Comparison of ENCODE assay signal across 7 mouse cellular contexts in the genomic region with DNA sequence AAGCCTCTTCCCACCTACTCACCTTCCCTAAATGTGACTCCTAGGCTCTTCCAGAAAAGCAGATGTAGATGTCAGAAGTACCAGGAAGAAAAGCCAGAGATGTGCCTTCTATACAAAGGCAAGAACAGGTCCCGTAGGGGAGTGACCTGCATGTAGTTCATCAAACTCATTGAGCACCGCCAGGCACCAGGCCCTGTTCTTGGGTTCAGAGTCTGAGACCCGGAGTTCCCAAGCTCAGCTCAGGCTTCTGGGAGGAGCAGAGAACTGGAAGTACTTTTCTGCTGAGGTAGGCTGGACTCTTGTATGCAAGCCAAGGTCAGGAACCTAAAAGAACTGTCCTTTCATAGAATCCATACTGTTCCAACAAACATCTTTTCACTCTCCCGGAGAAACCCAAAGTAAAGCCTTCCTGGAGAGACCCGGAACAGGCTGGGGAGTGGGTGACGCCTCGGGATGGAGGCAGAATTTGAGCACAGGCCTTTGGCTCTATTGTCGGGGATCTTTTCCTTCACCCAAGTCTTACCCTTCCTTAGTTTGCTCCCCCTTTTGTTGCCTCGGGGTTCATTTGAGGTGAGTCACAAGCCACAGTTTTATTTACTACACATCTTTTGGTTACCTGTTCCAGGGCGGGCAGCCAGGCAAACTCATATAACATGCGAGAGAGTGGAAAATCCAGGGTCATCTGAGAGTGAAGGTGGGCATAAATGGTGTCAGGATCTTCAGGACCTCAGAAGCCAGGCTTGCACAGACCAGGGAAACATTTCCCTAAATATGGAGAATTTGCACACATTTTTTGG. TPM values are rescaled to one million over a fixed set of nuclear protein-coding genes. Genes with fewer than 3 reads are reported as not detected.
DNase-seq lines count a peak whose midpoint lies in the region; ATAC-seq and TF ChIP-seq lines count a peak whose summit lies in the region.

No protein-coding gene starts in this region.

- DNase-seq in lung, embryonic 14.5 days: no peak
- DNase-seq in lung, postnatal 4 days: no peak
- DNase-seq in embryo, embryonic 9.5 days (ENCODE audit: extremely low spot score): peak; percentile 24
- peak; percentile 23 for DNase-seq in hindbrain, embryonic 11.5 days (ENCODE audit: low spot score)
- no peak for DNase-seq in thymus, postnatal 10 days (ENCODE audit: low spot score in 2 of 2)

- H3K4me1 ChIP-seq in lung, embryonic 14.5 days (ENCODE audit: insufficient read depth): peaks cover 4% of the 10 kb centered on the region; the same call in 1 of the 2 replicates
- no peaks in the 10 kb centered on the region; the same call in 1 of the 2 replicates for H3K4me1 ChIP-seq in hindbrain, embryonic 11.5 days (replicated peaks; ENCODE audit: control insufficient read depth, insufficient read depth, low read length)
- peaks cover 26% of the 10 kb centered on the region for H3K4me1 ChIP-seq in limb, embryonic 13.5 days
- peaks cover 18% of the 10 kb centered on the region for H3K4me1 ChIP-seq in stomach, embryonic 16.5 days (ENCODE audit: control insufficient read depth, insufficient read depth, low read length)

- peak overlapping the region; percentile 74 for H3K4me3 ChIP-seq in lung, embryonic 14.5 days (ENCODE audit: low read depth, low read length)
- no peak overlapping the region for H3K4me3 ChIP-seq in hindbrain, embryonic 11.5 days (ENCODE audit: low read depth, low read length)
- peak overlapping the region; percentile 81 for H3K4me3 ChIP-seq in limb, embryonic 13.5 days
- H3K4me3 ChIP-seq in stomach, embryonic 16.5 days (replicated peaks; ENCODE audit: low read length): peak overlapping the region; percentile 85; the same call in 1 of the 2 replicates

- no peak for TF ChIP-seq CTCF in lung, embryonic 14.5 days (IDR thresholded peaks at IDR 0.05; ENCODE audit: low read depth)

- H3K27me3 ChIP-seq in lung, embryonic 14.5 days (ENCODE audit: insufficient read depth, low read length): 0 out of 2 replicates have a peak, but pooled peaks cover 4% of the 10 kb centered on the region
- H3K27me3 ChIP-seq in hindbrain, embryonic 11.5 days (ENCODE audit: control insufficient read depth, insufficient read depth, low read length): no peaks in the 10 kb centered on the region
- no peaks in the 10 kb centered on the region for H3K27me3 ChIP-seq in limb, embryonic 13.5 days
- no peaks in the 10 kb centered on the region for H3K27me3 ChIP-seq in stomach, embryonic 16.5 days (ENCODE audit: control insufficient read depth, insufficient read depth, low read length)

- no peak for ATAC-seq in lung, embryonic 14.5 days (ENCODE audit: insufficient read depth)
- no peak for ATAC-seq in hindbrain, embryonic 11.5 days (ENCODE audit: low FRiP score)
- no peak for ATAC-seq in limb, embryonic 13.5 days (ENCODE audit: low FRiP score, low read depth)
- no peak for ATAC-seq in stomach, embryonic 16.5 days (ENCODE audit: insufficient read depth, low FRiP score)

- 69% methylated on average over 11 of the region's 11 CpGs for WGBS in lung, embryonic 14.5 days
- WGBS in hindbrain, embryonic 11.5 days: 79% methylated on average over 11 of the region's 11 CpGs
- 76% methylated on average over 11 of the region's 11 CpGs for WGBS in limb, embryonic 13.5 days
- WGBS in stomach, embryonic 16.5 days: 67% methylated on average over 11 of the region's 11 CpGs

- peak overlapping the region; percentile 65 for H3K4me2 ChIP-seq in lung, embryonic 14.5 days
- no peak overlapping the region; the same call in 1 of the 2 replicates for H3K4me2 ChIP-seq in hindbrain, embryonic 11.5 days (replicated peaks; ENCODE audit: low read depth, low read length)
- H3K4me2 ChIP-seq in limb, embryonic 13.5 days (replicated peaks): peak overlapping the region; percentile 83
- peak overlapping the region; percentile 95 for H3K4me2 ChIP-seq in stomach, embryonic 16.5 days (ENCODE audit: low read depth, low read length)

- no peaks in the 10 kb centered on the region for H3K36me3 ChIP-seq in lung, embryonic 14.5 days (ENCODE audit: insufficient read depth)
- H3K36me3 ChIP-seq in hindbrain, embryonic 11.5 days (ENCODE audit: control insufficient read depth, insufficient read depth, low read length): no peaks in the 10 kb centered on the region
- H3K36me3 ChIP-seq in limb, embryonic 13.5 days: peaks cover 4% of the 10 kb centered on the region; the same call in 1 of the 2 replicates
- H3K36me3 ChIP-seq in stomach, embryonic 16.5 days (ENCODE audit: control insufficient read depth, insufficient read depth, low read length): no peaks in the 10 kb centered on the region

- no peak overlapping the region for H3K27ac ChIP-seq in lung, embryonic 14.5 days (ENCODE audit: low read depth)
- no peak overlapping the region for H3K27ac ChIP-seq in hindbrain, embryonic 11.5 days (ENCODE audit: low read depth, low read length)
- no peak overlapping the region for H3K27ac ChIP-seq in limb, embryonic 13.5 days
- peak overlapping the region; percentile 79 for H3K27ac ChIP-seq in stomach, embryonic 16.5 days (ENCODE audit: low read length)

- no peak overlapping the region for H3K9ac ChIP-seq in lung, embryonic 14.5 days
- peak overlapping the region; percentile 92 for H3K9ac ChIP-seq in hindbrain, embryonic 11.5 days (ENCODE audit: low read depth, low read length)
- no peak overlapping the region for H3K9ac ChIP-seq in limb, embryonic 13.5 days
- H3K9ac ChIP-seq in stomach, embryonic 16.5 days (ENCODE audit: low read length): peak overlapping the region; percentile 81

- H3K9me3 ChIP-seq in lung, embryonic 14.5 days (ENCODE audit: low read depth, low read length): no peaks in the 10 kb centered on the region
- no peaks in the 10 kb centered on the region for H3K9me3 ChIP-seq in hindbrain, embryonic 11.5 days (ENCODE audit: control insufficient read depth, low read length)
- H3K9me3 ChIP-seq in limb, embryonic 13.5 days: no peaks in the 10 kb centered on the region
- no peaks in the 10 kb centered on the region for H3K9me3 ChIP-seq in stomach, embryonic 16.5 days (replicated peaks; ENCODE audit: control insufficient read depth, low read length)

RNA-seq across cellular contexts. Expression of gene D5Ertd579e, which starts 0.9 kb away (rescaled TPM):
- polyA plus RNA-seq in lung, embryonic 14.5 days (2014; fragmentation: Nextera tagmentation; extraction: Ambion mirVana): 23.7 and 25.5 TPM in 2 replicates
- 34.4 and 35.4 TPM in 2 replicates for polyA plus RNA-seq in hindbrain, embryonic 11.5 days (2014; fragmentation: Nextera tagmentation; extraction: Ambion mirVana)
- polyA plus RNA-seq in limb, embryonic 13.5 days (2015; fragmentation: Nextera tagmentation; extraction: Ambion mirVana): 20.6 and 21.4 TPM in 2 replicates
- polyA plus RNA-seq in stomach, embryonic 16.5 days (2015; fragmentation: Nextera tagmentation; extraction: Ambion mirVana): 20.4 and 20.5 TPM in 2 replicates

RNA-seq across cellular contexts. Expression of gene Bloc1s4, which starts 51.7 kb away (rescaled TPM):
- polyA plus RNA-seq in lung, embryonic 14.5 days (2014; fragmentation: Nextera tagmentation; extraction: Ambion mirVana): 23.2 and 23.9 TPM in 2 replicates
- polyA plus RNA-seq in hindbrain, embryonic 11.5 days (2014; fragmentation: Nextera tagmentation; extraction: Ambion mirVana): 21.0 and 24.4 TPM in 2 replicates
- polyA plus RNA-seq in limb, embryonic 13.5 days (2015; fragmentation: Nextera tagmentation; extraction: Ambion mirVana): 28.2 and 29.5 TPM in 2 replicates
- polyA plus RNA-seq in stomach, embryonic 16.5 days (2015; fragmentation: Nextera tagmentation; extraction: Ambion mirVana): 12.8 and 18.3 TPM in 2 replicates

Comparison
In these comparisons a context has a peak if more than half of its experiments do, and no peak if none do; other contexts are left out.
1. DNase-seq: peak in embryo, embryonic 9.5 days (single experiment) and hindbrain, embryonic 11.5 days (single experiment); none in lung, embryonic 14.5 days (single experiment), lung, postnatal 4 days (0 of 2) and thymus, postnatal 10 days (0 of 2).
2. H3K9ac ChIP-seq: peak in hindbrain, embryonic 11.5 days (single experiment) and stomach, embryonic 16.5 days (single experiment); none in lung, embryonic 14.5 days (single experiment) and limb, embryonic 13.5 days (single experiment).